Mouse (Mus musculus) stomach, embryonic 15.5 days (tissue): ENCODE results near the gene 2310030G06Rik. TPM values are rescaled to one million over a fixed set of nuclear protein-coding genes. Genes with fewer than 3 reads are reported as not detected.

Experiments
- ATAC-seq: fragments of 200-750 bp; cut with Nextera tagmentation; 2 replicates; pipeline ENCODE4 v1.8.0; 2017; ENCODE audit warnings: low read depth, moderate number of reproducible peaks, moderate TSS enrichment; ENCODE audit not compliant: insufficient read depth, low FRiP score
- H3K27ac ChIP-seq: fragments of 300-500 bp; sonication (generic); 2 replicates; pipeline ENCODE4 v1.5.1; 2015; ENCODE audit warnings: mild to moderate bottlenecking, inconsistent platforms
- H3K27me3 ChIP-seq: fragments of 300-500 bp; sonication (generic); replicated peaks from 2 replicates; pipeline ENCODE4 v1.6.1; 2015; ENCODE audit warnings: inconsistent platforms
- H3K36me3 ChIP-seq: fragments of 300-500 bp; sonication (generic); 2 replicates; pipeline ENCODE4 v1.6.1; 2015; ENCODE audit warnings: inconsistent platforms
- H3K4me1 ChIP-seq: fragments of 300-500 bp; sonication (generic); 2 replicates; pipeline ENCODE4 v1.6.1; 2015; ENCODE audit warnings: inconsistent platforms
- H3K4me2 ChIP-seq: fragments of 300-500 bp; sonication (generic); 2 replicates; pipeline ENCODE4 v1.6.1; 2015; ENCODE audit warnings: mild to moderate bottlenecking, inconsistent platforms
- H3K4me3 ChIP-seq: fragments of 300-500 bp; sonication (generic); replicated peaks from 2 replicates; pipeline ENCODE4 v1.5.1; 2015; ENCODE audit warnings: inconsistent platforms
- H3K9ac ChIP-seq: fragments of 300-500 bp; sonication (generic); 2 replicates; pipeline ENCODE4 v1.6.1; 2015; ENCODE audit warnings: inconsistent platforms
- H3K9me3 ChIP-seq: fragments of 300-500 bp; sonication (generic); 2 replicates; pipeline ENCODE4 v1.6.1; 2016; ENCODE audit warnings: inconsistent platforms
- WGBS: fragments of 180-500 bp; shearing (Covaris S2); methylation state at CpG from one replicate; pipeline ENCODE4 v1.1.7; 2015; 5-methylcytosine and 5-hydroxymethylcytosine counted together
- polyA plus RNA-seq: library from polyadenylated mRNA; unstranded; fragments of >200 nt; fragmentation: Nextera tagmentation; extraction: Ambion mirVana; gene quantifications from 2 replicates; pipeline ENCODE4 v1.2.1, GENCODE M21; 2015

2310030G06Rik gene
- polyA plus RNA-seq, 1 experiment from 2014 or later = 16.0 TPM

- Histone ChIP-seq H3K4me2 (peak overlapping the region; percentile 29; the same call in 1 of the 2 replicates), H3K9ac (no peak overlapping the region), H3K4me3 (no peak overlapping the region), H3K36me3 (no peaks in the 10 kb centered on the region), H3K9me3 (no peaks in the 10 kb centered on the region), H3K4me1 (peaks cover 16% of the 10 kb centered on the region), H3K27ac (0 out of 2 replicates have a peak overlapping the region, but pooled peaks have one; percentile 12), H3K27me3 (no peaks in the 10 kb centered on the region)
- no peak for ATAC-seq
- 25% methylated on average over 7 of the region's 7 CpGs for WGBS
These were observed 22.9 kb downstream of the 2310030G06Rik start for GRCm38 (mm10) chr9:50723406-50723805.

- Histone ChIP-seq H3K27me3 (no peaks in the 10 kb centered on the region), H3K9me3 (no peaks in the 10 kb centered on the region), H3K27ac (no peak overlapping the region), H3K9ac (no peak overlapping the region), H3K4me3 (no peak overlapping the region), H3K4me2 (no peak overlapping the region), H3K36me3 (no peaks in the 10 kb centered on the region), H3K4me1 (peaks cover 11% of the 10 kb centered on the region)
- no peak for ATAC-seq
- 58% methylated on average over 8 of the region's 8 CpGs for WGBS
These were observed 23.9 kb downstream of the 2310030G06Rik start for GRCm38 (mm10) chr9:50722451-50722911.

- no peak overlapping the region for H3K4me2 ChIP-seq
- H3K9me3 ChIP-seq = no peaks in the 10 kb centered on the region
- peaks cover 6% of the 10 kb centered on the region; the same call in 1 of the 2 replicates for H3K4me1 ChIP-seq
- H3K36me3 ChIP-seq = no peaks in the 10 kb centered on the region
- H3K9ac ChIP-seq = no peak overlapping the region
- ATAC-seq = no peak
- H3K4me3 ChIP-seq = no peak overlapping the region
- H3K27ac ChIP-seq = no peak overlapping the region
- H3K27me3 ChIP-seq = no peaks in the 10 kb centered on the region
- WGBS = 30% methylated on average over 12 of the region's 12 CpGs
These were observed 25.3 kb downstream of the 2310030G06Rik start for GRCm38 (mm10) chr9:50721061-50721460.

- no peaks in the 10 kb centered on the region for H3K9me3 ChIP-seq
- H3K4me1 ChIP-seq = peaks cover 6% of the 10 kb centered on the region; the same call in 1 of the 2 replicates
- 71% methylated on average over 4 of the region's 4 CpGs for WGBS
- no peak overlapping the region for H3K27ac ChIP-seq
- no peak overlapping the region for H3K4me2 ChIP-seq
- H3K36me3 ChIP-seq = no peaks in the 10 kb centered on the region
- no peak for ATAC-seq
- no peak overlapping the region for H3K4me3 ChIP-seq
- H3K27me3 ChIP-seq = no peaks in the 10 kb centered on the region
- no peak overlapping the region for H3K9ac ChIP-seq
These were observed 27.5 kb downstream of the 2310030G06Rik start for GRCm38 (mm10) chr9:50718878-50719277.

GRCm38 (mm10) chr9:50714188-50714587 is 32.1 kb downstream of the 2310030G06Rik start:
- no peaks in the 10 kb centered on the region for H3K4me1 ChIP-seq
- H3K9me3 ChIP-seq = no peaks in the 10 kb centered on the region
- no peaks in the 10 kb centered on the region for H3K27me3 ChIP-seq
- no peak overlapping the region for H3K27ac ChIP-seq
- no peak overlapping the region for H3K9ac ChIP-seq
- no peak for ATAC-seq
- H3K36me3 ChIP-seq = no peaks in the 10 kb centered on the region
- no peak overlapping the region for H3K4me2 ChIP-seq
- 34% methylated on average over 4 of the region's 4 CpGs for WGBS
- H3K4me3 ChIP-seq = no peak overlapping the region

- no peaks in the 10 kb centered on the region for H3K4me1 ChIP-seq
- no peak overlapping the region for H3K4me3 ChIP-seq
- ATAC-seq = no peak
- H3K27me3 ChIP-seq = no peaks in the 10 kb centered on the region
- no peak overlapping the region for H3K9ac ChIP-seq
- H3K27ac ChIP-seq = no peak overlapping the region
- 85% methylated on average over 4 of the region's 4 CpGs for WGBS
- H3K9me3 ChIP-seq = no peaks in the 10 kb centered on the region
- H3K36me3 ChIP-seq = no peaks in the 10 kb centered on the region
- no peak overlapping the region for H3K4me2 ChIP-seq
These were observed 35.0 kb downstream of the 2310030G06Rik start for GRCm38 (mm10) chr9:50711337-50711736.

GRCm38 (mm10) chr9:50709108-50709507 is 37.2 kb downstream of the 2310030G06Rik start:
- Histone ChIP-seq H3K27me3 (no peaks in the 10 kb centered on the region), H3K27ac (no peak overlapping the region), H3K9me3 (no peaks in the 10 kb centered on the region), H3K9ac (no peak overlapping the region), H3K4me3 (no peak overlapping the region), H3K4me2 (no peak overlapping the region), H3K4me1 (no peaks in the 10 kb centered on the region), H3K36me3 (no peaks in the 10 kb centered on the region)
- 27% methylated on average over 2 of the region's 2 CpGs for WGBS
- no peak for ATAC-seq

- Histone ChIP-seq H3K4me1 (peaks cover 3% of the 10 kb centered on the region; the same call in 1 of the 2 replicates), H3K4me2 (no peak overlapping the region), H3K9ac (no peak overlapping the region), H3K27me3 (no peaks in the 10 kb centered on the region; the same call in 1 of the 2 replicates), H3K36me3 (no peaks in the 10 kb centered on the region), H3K9me3 (no peaks in the 10 kb centered on the region), H3K4me3 (no peak overlapping the region), H3K27ac (no peak overlapping the region)
- 52% methylated on average over 6 of the region's 6 CpGs for WGBS
- no peak for ATAC-seq
These were observed 41.4 kb downstream of the 2310030G06Rik start for GRCm38 (mm10) chr9:50704907-50705306.

- WGBS = 57% methylated on average over 11 of the region's 11 CpGs
- Histone ChIP-seq H3K27me3 (peaks cover 9% of the 10 kb centered on the region; the same call in 1 of the 2 replicates), H3K4me3 (no peak overlapping the region), H3K9ac (no peak overlapping the region), H3K36me3 (no peaks in the 10 kb centered on the region), H3K27ac (0 out of 2 replicates have a peak overlapping the region, but pooled peaks have one; percentile 0), H3K9me3 (no peaks in the 10 kb centered on the region), H3K4me1 (peaks cover 16% of the 10 kb centered on the region), H3K4me2 (no peak overlapping the region)
- ATAC-seq = peak; percentile 35; the same call in 1 of the 2 replicates
These were observed 45.2 kb downstream of the 2310030G06Rik start for GRCm38 (mm10) chr9:50700921-50701691.

- H3K4me2 ChIP-seq = peak overlapping the region; percentile 99
- no peaks in the 10 kb centered on the region for H3K36me3 ChIP-seq
- WGBS = under 1% methylated on average over 68 of the region's 70 CpGs
- peak overlapping the region; percentile 58 for H3K4me3 ChIP-seq
- peak; percentile 37; the same call in 1 of the 2 replicates for ATAC-seq
- H3K27me3 ChIP-seq = peaks cover 9% of the 10 kb centered on the region; the same call in 1 of the 2 replicates
- peaks cover 16% of the 10 kb centered on the region for H3K4me1 ChIP-seq
- no peaks in the 10 kb centered on the region for H3K9me3 ChIP-seq
- H3K9ac ChIP-seq = peak overlapping the region; percentile 29
- H3K27ac ChIP-seq = no peak overlapping the region
These were observed 47.6 kb downstream of the 2310030G06Rik start for GRCm38 (mm10) chr9:50698418-50699409.

GRCm38 (mm10) chr9:50697706-50698041 is 48.7 kb downstream of the 2310030G06Rik start:
- under 1% methylated on average over 12 of the region's 12 CpGs for whole genome bisulfite sequencing
- 0 out of 2 replicates have a peak overlapping the region, but pooled peaks have one; percentile 13 for H3K9ac ChIP-seq
- ATAC-seq = peak; percentile 32; the same call in 1 of the 2 replicates

More at GRCm38 (mm10) chr9:50697706-50698041, 48.7 kb downstream of the 2310030G06Rik start:
- Histone ChIP-seq H3K4me3 (peak overlapping the region; percentile 26), H3K27me3 (peaks cover 9% of the 10 kb centered on the region; the same call in 1 of the 2 replicates), H3K27ac (no peak overlapping the region), H3K9me3 (no peaks in the 10 kb centered on the region), H3K4me2 (peak overlapping the region; percentile 99), H3K36me3 (no peaks in the 10 kb centered on the region), H3K4me1 (peaks cover 16% of the 10 kb centered on the region)
